Mouse (Mus musculus): ENCODE measurements around the gene Lsm11. TPM values are rescaled to one million over a fixed set of nuclear protein-coding genes. Genes with fewer than 3 reads are reported as not detected.

Lsm11 gene
- polyA plus RNA-seq, 1 experiment from 2014 or later, result 8.0 TPM

Other genes starting within 250 kb of the Lsm11 start
- 69.7 and 71.2 TPM in 2 replicates for gene Clint1, start 92.9 kb downstream of the Lsm11 start, polyA plus RNA-seq (2014; fragmentation: Nextera tagmentation; extraction: Ambion mirVana)
- gene Thg1l, start 10.6 kb upstream of the Lsm11 start, polyA plus RNA-seq (2014; fragmentation: Nextera tagmentation; extraction: Ambion mirVana), result 13.8 and 14.8 TPM in 2 replicates
- 0.22 and 0.25 TPM in 2 replicates for gene Sox30, start 35.4 kb upstream of the Lsm11 start, polyA plus RNA-seq (2014; fragmentation: Nextera tagmentation; extraction: Ambion mirVana)
- 2.3 and 2.8 TPM in 2 replicates for gene Gm12166, start 107.4 kb upstream of the Lsm11 start, polyA plus RNA-seq (2014; fragmentation: Nextera tagmentation; extraction: Ambion mirVana)
- gene Adam19, start 111.1 kb upstream of the Lsm11 start, polyA plus RNA-seq (2014; fragmentation: Nextera tagmentation; extraction: Ambion mirVana), result 9.4 and 9.5 TPM in 2 replicates
- gene Nipal4, start 221.6 kb upstream of the Lsm11 start, polyA plus RNA-seq (2014; fragmentation: Nextera tagmentation; extraction: Ambion mirVana), result 0.36 and 0.86 TPM in 2 replicates